Mouse (Mus musculus): Measurements from ENCODE around the gene Fermt3. TPM values are rescaled to one million over a fixed set of nuclear protein-coding genes. Genes with fewer than 3 reads are reported as not detected.

Gene Fermt3
- total and polyA plus RNA-seq, 2 experiments from 2014 or later: 5.1 to 11.1 TPM

GRCm38 (mm10) chr19:7064571-7064970 lies 45.3 kb upstream of the Fermt3 start:
- no peaks in the 10 kb centered on the region for H3K36me3 ChIP-seq (replicated peaks; ENCODE audit: control insufficient read depth, insufficient read depth, low read length)
- ATAC-seq (ENCODE audit: insufficient read depth, low read depth) (peak; percentile 71), DNase-seq (ENCODE audit: low spot score) (peak; percentile 78)
- TF ChIP-seq EP300 (IDR thresholded peaks at IDR 0.05; ENCODE audit: low read depth): no peak
- TF ChIP-seq CTCF (IDR thresholded peaks at IDR 0.05; ENCODE audit: low read depth): peak; percentile 99
- H3K27ac ChIP-seq (ENCODE audit: low read depth): no peak overlapping the region
- peaks cover 12% of the 10 kb centered on the region for H3K4me1 ChIP-seq (ENCODE audit: control insufficient read depth, insufficient read depth)
- no peaks in the 10 kb centered on the region for H3K27me3 ChIP-seq (ENCODE audit: control insufficient read depth, insufficient read depth, low read length)
- H3K4me3 ChIP-seq (ENCODE audit: low read depth, low read length): no peak overlapping the region
- WGBS: 2% methylated on average over 3 of the region's 3 CpGs
- H3K9ac ChIP-seq (replicated peaks; ENCODE audit: low read depth, low read length): no peak overlapping the region
- no peaks in the 10 kb centered on the region for H3K9me3 ChIP-seq (replicated peaks; ENCODE audit: control insufficient read depth, low read length)
- no peak overlapping the region for H3K4me2 ChIP-seq (ENCODE audit: low read depth, low read length)

DNA sequence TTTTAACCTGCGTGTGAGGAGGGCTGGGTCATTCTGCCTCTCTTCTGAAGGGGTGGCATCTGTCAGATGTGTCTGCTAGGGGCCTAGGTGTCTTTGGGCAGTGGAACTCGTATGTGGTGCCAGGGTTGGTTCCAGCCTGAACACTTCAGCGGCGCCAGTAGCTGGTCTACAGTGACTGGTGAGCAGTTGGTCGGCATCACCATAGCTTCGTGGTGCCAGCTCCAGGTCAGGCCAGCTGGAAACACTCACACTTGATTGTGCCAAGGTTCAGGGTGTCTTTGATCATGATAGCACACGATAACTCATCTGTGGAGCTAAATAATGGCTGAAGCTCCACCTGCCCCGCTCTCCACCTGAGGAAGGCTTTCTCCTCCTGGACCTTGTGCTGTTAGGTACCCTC lies 43.6 kb upstream of the Fermt3 start:
- Histone ChIP-seq H3K27ac (ENCODE audit: low read depth) (no peak overlapping the region), H3K4me3 (ENCODE audit: low read depth, low read length) (no peak overlapping the region), H3K9me3 (replicated peaks; ENCODE audit: control insufficient read depth, low read length) (no peaks in the 10 kb centered on the region), H3K27me3 (ENCODE audit: control insufficient read depth, insufficient read depth, low read length) (no peaks in the 10 kb centered on the region), H3K4me2 (ENCODE audit: low read depth, low read length) (no peak overlapping the region), H3K4me1 (ENCODE audit: control insufficient read depth, insufficient read depth) (peaks cover 12% of the 10 kb centered on the region), H3K9ac (replicated peaks; ENCODE audit: low read depth, low read length) (no peak overlapping the region), H3K36me3 (replicated peaks; ENCODE audit: control insufficient read depth, insufficient read depth, low read length) (no peaks in the 10 kb centered on the region)
- 88% methylated on average over 8 of the region's 8 CpGs for WGBS
- ATAC-seq (ENCODE audit: insufficient read depth, low read depth) (no peak), DNase-seq (ENCODE audit: low spot score) (no peak)
- TF ChIP-seq EP300 (IDR thresholded peaks at IDR 0.05; ENCODE audit: low read depth) (no peak), CTCF (IDR thresholded peaks at IDR 0.05; ENCODE audit: low read depth) (no peak)

DNA sequence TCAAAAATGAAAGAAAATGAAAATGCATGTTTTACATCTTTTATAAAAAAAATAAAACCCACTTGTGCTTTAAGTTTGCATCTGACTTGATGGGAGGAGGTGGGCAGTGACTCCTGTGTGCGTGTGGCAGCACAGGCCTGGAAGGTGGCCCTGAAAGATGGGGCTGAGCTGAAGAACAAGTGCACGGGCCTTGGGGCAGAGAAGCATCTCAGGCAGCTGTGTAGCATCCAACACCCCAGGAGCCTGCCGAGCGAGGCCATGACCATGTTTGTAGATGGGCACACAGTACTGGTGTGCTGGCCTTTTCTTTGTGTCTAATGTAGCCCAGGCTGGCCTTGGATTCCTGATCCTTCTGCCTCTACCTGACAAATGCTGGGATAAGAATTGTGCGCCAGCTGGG lies 42.8 kb upstream of the Fermt3 start:
- H3K9me3 ChIP-seq (replicated peaks; ENCODE audit: control insufficient read depth, low read length): no peaks in the 10 kb centered on the region
- peaks cover 14% of the 10 kb centered on the region for H3K4me1 ChIP-seq (ENCODE audit: control insufficient read depth, insufficient read depth)
- H3K27me3 ChIP-seq (ENCODE audit: control insufficient read depth, insufficient read depth, low read length): no peaks in the 10 kb centered on the region
- TF ChIP-seq CTCF (IDR thresholded peaks at IDR 0.05; ENCODE audit: low read depth): no peak
- TF ChIP-seq EP300 (IDR thresholded peaks at IDR 0.05; ENCODE audit: low read depth): no peak
- DNase-seq (ENCODE audit: low spot score) (no peak), ATAC-seq (ENCODE audit: insufficient read depth, low read depth) (no peak)
- WGBS: 88% methylated on average over 5 of the region's 5 CpGs
- H3K4me3 ChIP-seq (ENCODE audit: low read depth, low read length): no peak overlapping the region
- no peak overlapping the region for H3K4me2 ChIP-seq (ENCODE audit: low read depth, low read length)
- H3K36me3 ChIP-seq (replicated peaks; ENCODE audit: control insufficient read depth, insufficient read depth, low read length): no peaks in the 10 kb centered on the region
- no peak overlapping the region for H3K9ac ChIP-seq (replicated peaks; ENCODE audit: low read depth, low read length)
- H3K27ac ChIP-seq (ENCODE audit: low read depth): no peak overlapping the region

DNA sequence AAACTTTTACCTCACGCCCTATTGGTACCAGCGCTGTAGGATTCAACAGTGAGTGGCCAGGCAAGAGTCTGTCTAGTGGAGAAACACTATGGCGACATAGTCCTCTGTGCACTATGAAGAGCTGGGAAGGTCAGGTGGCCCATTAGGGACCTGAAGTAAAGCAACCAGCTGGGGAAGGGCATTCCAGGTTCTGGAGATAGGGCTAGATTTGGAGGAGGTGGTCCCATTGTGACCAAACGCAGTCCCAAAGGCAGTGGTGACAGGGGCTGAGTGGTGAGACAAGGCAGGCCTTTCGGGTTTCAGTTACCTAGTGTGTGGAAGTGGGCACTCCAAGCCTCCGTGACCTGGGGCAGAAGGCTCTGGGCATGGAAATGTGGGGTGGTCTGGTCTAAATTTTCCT lies 39.3 kb upstream of the Fermt3 start:
- ATAC-seq (ENCODE audit: insufficient read depth, low read depth): no peak
- no peak overlapping the region for H3K9ac ChIP-seq (replicated peaks; ENCODE audit: low read depth, low read length)
- H3K4me3 ChIP-seq (ENCODE audit: low read depth, low read length): peak overlapping the region; percentile 68; the same call in 1 of the 2 replicates
- no peak for TF ChIP-seq EP300 (IDR thresholded peaks at IDR 0.05; ENCODE audit: low read depth)
- TF ChIP-seq CTCF (IDR thresholded peaks at IDR 0.05; ENCODE audit: low read depth): no peak
- DNase-seq (ENCODE audit: low spot score): no peak
- no peaks in the 10 kb centered on the region for H3K9me3 ChIP-seq (replicated peaks; ENCODE audit: control insufficient read depth, low read length)
- H3K4me1 ChIP-seq (ENCODE audit: control insufficient read depth, insufficient read depth): peaks cover 16% of the 10 kb centered on the region
- 41% methylated on average over 6 of the region's 6 CpGs for WGBS
- H3K27ac ChIP-seq (ENCODE audit: low read depth): peak overlapping the region; percentile 97
- H3K36me3 ChIP-seq (replicated peaks; ENCODE audit: control insufficient read depth, insufficient read depth, low read length): no peaks in the 10 kb centered on the region
- H3K27me3 ChIP-seq (ENCODE audit: control insufficient read depth, insufficient read depth, low read length): no peaks in the 10 kb centered on the region
- peak overlapping the region; percentile 99 for H3K4me2 ChIP-seq (ENCODE audit: low read depth, low read length)

- TF ChIP-seq CTCF (IDR thresholded peaks at IDR 0.05; ENCODE audit: low read depth) (peak; percentile 46), EP300 (IDR thresholded peaks at IDR 0.05; ENCODE audit: low read depth) (no peak)
- H3K9me3 ChIP-seq (replicated peaks; ENCODE audit: control insufficient read depth, low read length): no peaks in the 10 kb centered on the region
- H3K27me3 ChIP-seq (ENCODE audit: control insufficient read depth, insufficient read depth, low read length): no peaks in the 10 kb centered on the region
- under 1% methylated on average over 15 of the region's 15 CpGs for WGBS
- H3K27ac ChIP-seq (ENCODE audit: low read depth): peak overlapping the region; percentile 97
- H3K4me3 ChIP-seq (ENCODE audit: low read depth, low read length): peak overlapping the region; percentile 68
- H3K36me3 ChIP-seq (replicated peaks; ENCODE audit: control insufficient read depth, insufficient read depth, low read length): no peaks in the 10 kb centered on the region
- DNase-seq (ENCODE audit: low spot score) (peak; percentile 95), ATAC-seq (ENCODE audit: insufficient read depth, low read depth) (peak; percentile 88)
- peak overlapping the region; percentile 74 for H3K9ac ChIP-seq (replicated peaks; ENCODE audit: low read depth, low read length)
- H3K4me1 ChIP-seq (ENCODE audit: control insufficient read depth, insufficient read depth): peaks cover 16% of the 10 kb centered on the region
- H3K4me2 ChIP-seq (ENCODE audit: low read depth, low read length): peak overlapping the region; percentile 99
These were observed 38.5 kb upstream of the Fermt3 start for GRCm38 (mm10) chr19:7057722-7058207.

DNA sequence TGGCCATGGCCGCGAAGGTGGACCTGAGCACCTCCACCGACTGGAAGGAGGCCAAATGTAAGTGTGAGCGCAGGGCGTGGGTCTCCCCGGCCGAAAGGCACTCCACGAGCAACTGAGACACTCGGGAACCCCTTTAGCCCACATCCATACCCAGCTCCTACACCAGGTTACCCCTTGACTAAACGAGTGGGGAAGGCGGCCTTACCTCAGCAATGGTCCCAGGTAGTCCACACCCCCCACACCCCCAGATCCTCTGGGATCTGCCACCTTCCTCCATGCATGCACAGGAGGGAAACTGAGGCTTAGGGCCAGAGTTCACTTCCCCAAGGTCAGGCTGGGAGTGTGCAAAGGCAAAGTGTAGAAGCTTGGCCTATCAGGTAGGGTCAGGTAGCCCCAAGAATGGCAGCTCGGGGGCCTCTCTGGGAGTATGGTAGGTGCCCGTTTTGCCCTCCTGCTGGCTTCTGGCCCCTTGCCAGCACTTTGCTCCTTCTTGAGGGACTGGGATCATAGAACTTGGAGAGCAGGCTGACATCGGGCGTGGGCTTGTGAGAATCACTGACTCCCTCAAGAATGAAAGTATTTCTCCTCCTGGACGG lies 38.0 kb upstream of the Fermt3 start:
- Histone ChIP-seq H3K9me3 (replicated peaks; ENCODE audit: control insufficient read depth, low read length) (no peaks in the 10 kb centered on the region), H3K9ac (replicated peaks; ENCODE audit: low read depth, low read length) (peak overlapping the region; percentile 74), H3K4me3 (ENCODE audit: low read depth, low read length) (peak overlapping the region; percentile 68), H3K4me1 (ENCODE audit: control insufficient read depth, insufficient read depth) (peaks cover 16% of the 10 kb centered on the region), H3K36me3 (replicated peaks; ENCODE audit: control insufficient read depth, insufficient read depth, low read length) (no peaks in the 10 kb centered on the region), H3K4me2 (ENCODE audit: low read depth, low read length) (peak overlapping the region; percentile 99), H3K27me3 (ENCODE audit: control insufficient read depth, insufficient read depth, low read length) (no peaks in the 10 kb centered on the region), H3K27ac (ENCODE audit: low read depth) (peak overlapping the region; percentile 97)
- ATAC-seq (ENCODE audit: insufficient read depth, low read depth): peak; percentile 9
- no peak for DNase-seq (ENCODE audit: low spot score)
- TF ChIP-seq CTCF (IDR thresholded peaks at IDR 0.05; ENCODE audit: low read depth) (no peak), EP300 (IDR thresholded peaks at IDR 0.05; ENCODE audit: low read depth) (0 out of 2 replicates have a peak, but pooled peaks have one; percentile 23)
- 4% methylated on average over 16 of the region's 16 CpGs for WGBS

All from heart, postnatal 0 days (tissue).